Mouse (Mus musculus) layer of hippocampus, adult 2 months (tissue): ENCODE measurements around the gene Ufc1. TPM values are rescaled to one million over a fixed set of nuclear protein-coding genes. Genes with fewer than 3 reads are reported as not detected.

Experiments used
- DNase-seq, 2 experiments: peaks; one replicate each; pipeline ENCODE4 v3.0.0; 2022; ENCODE audit warnings: low spot score in 2 of 2
- H3K27ac ChIP-seq: fragments of 200-600 bp; 2 replicates; pipeline ENCODE4 v1.8.1; 2022
- H3K4me3 ChIP-seq: fragments of 200-600 bp; 2 replicates; pipeline ENCODE4 v1.8.1; 2022; ENCODE audit warnings: mild to moderate bottlenecking
- CTCF ChIP-seq: fragments of 200-600 bp; conservative IDR thresholded peaks from 2 replicates; pipeline ENCODE4 v1.8.1; 2022; ENCODE audit warnings: antibody characterized with exemption, mild to moderate bottlenecking, moderate library complexity
- total RNA-seq, 2 experiments: library from RNA; stranded (reverse); gene quantifications; 2 replicates each; pipeline ENCODE4 v1.2.3; 2021

Gene Ufc1
- total RNA-seq, 2 experiments from 2014 or later, result 105 to 113 TPM

DNA sequence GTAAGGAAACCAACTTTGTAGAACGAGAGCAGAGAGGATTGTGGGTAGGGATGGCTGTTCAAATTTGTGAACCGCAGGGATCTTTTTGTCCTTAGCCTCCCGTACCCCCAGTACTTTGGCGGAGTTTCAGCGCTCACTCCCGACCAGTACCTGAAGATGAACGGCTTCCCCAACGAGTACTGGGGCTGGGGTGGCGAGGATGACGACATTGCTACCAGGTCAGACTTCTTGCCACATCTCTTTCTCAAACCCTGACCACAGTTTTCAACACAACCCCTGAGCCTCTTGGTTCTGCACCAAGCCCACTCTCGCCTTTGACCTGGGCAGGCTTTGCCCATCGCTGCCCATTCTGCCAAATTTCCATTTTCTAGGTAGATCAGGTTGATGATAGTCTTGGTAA is 20.7 kb downstream of the Ufc1 start:
- no peak for TF ChIP-seq CTCF
- no peak overlapping the region for H3K27ac ChIP-seq
- no peak for DNase-seq
- no peak overlapping the region for H3K4me3 ChIP-seq

- H3K27ac ChIP-seq, result no peak overlapping the region; the same call in 1 of the 2 replicates
- no peak for DNase-seq
- H3K4me3 ChIP-seq, result no peak overlapping the region; the same call in 1 of the 2 replicates
- TF ChIP-seq CTCF, result no peak
Measured at GRCm38 (mm10) chr1:171272086-171272485, 22.7 kb downstream of the Ufc1 start.

GRCm38 (mm10) chr1:171271622-171272021 is 23.2 kb downstream of the Ufc1 start:
- H3K4me3 ChIP-seq, result peak overlapping the region; percentile 81; the same call in 1 of the 2 replicates

DNA sequence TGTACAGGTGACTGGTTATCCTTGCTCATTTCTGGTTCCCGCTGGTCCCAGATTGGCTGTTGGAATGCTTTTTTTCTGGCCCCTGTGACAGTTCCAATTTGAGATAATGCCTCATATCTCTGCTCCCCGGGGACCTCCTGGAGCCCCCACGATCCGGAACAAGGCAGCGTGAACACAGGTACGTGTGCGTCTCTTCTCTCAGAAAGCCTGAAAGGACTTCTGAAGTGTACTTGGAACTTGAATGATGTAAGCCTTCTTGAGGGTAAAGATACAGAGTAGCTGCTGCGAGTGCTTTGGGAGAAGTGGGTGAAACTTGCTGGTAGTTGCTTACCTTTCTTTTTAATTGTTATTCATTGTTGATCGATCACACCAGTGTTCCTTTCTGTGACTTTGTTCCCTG is 23.6 kb downstream of the Ufc1 start:
- H3K4me3 ChIP-seq, result peak overlapping the region; percentile 81
- no peak overlapping the region for H3K27ac ChIP-seq
- no peak for DNase-seq
- no peak for TF ChIP-seq CTCF

More at GRCm38 (mm10) chr1:171271622-171272021, 23.2 kb downstream of the Ufc1 start:
- no peak overlapping the region; the same call in 1 of the 2 replicates for H3K27ac ChIP-seq
- DNase-seq, result no peak
- peak; percentile 32 for TF ChIP-seq CTCF

- Histone ChIP-seq H3K4me3 (peak overlapping the region; percentile 81), H3K27ac (peak overlapping the region; percentile 88)
- DNase-seq, result no peak
- TF ChIP-seq CTCF, result no peak
Measured at GRCm38 (mm10) chr1:171270573-171270900, 24.3 kb downstream of the Ufc1 start.

- Histone ChIP-seq H3K4me3 (peak within 1 kb of the TSS; percentile 81), H3K27ac (peak within 1 kb of the TSS; percentile 88)
- no peak for TF ChIP-seq CTCF
- peak; percentile 94 to 97 for DNase-seq
Measured at GRCm38 (mm10) chr1:171269848-171270572, 24.8 kb downstream of the Ufc1 start, which contains the start of gene B4galt3. TSS of gene B4galt3 (plus strand) at chr1:171270328.

GRCm38 (mm10) chr1:171268341-171268740 is 26.5 kb downstream of the Ufc1 start:
- Histone ChIP-seq H3K4me3 (no peak overlapping the region), H3K27ac (no peak overlapping the region; the same call in 1 of the 2 replicates)
- DNase-seq, result no peak
- TF ChIP-seq CTCF, result no peak

DNA sequence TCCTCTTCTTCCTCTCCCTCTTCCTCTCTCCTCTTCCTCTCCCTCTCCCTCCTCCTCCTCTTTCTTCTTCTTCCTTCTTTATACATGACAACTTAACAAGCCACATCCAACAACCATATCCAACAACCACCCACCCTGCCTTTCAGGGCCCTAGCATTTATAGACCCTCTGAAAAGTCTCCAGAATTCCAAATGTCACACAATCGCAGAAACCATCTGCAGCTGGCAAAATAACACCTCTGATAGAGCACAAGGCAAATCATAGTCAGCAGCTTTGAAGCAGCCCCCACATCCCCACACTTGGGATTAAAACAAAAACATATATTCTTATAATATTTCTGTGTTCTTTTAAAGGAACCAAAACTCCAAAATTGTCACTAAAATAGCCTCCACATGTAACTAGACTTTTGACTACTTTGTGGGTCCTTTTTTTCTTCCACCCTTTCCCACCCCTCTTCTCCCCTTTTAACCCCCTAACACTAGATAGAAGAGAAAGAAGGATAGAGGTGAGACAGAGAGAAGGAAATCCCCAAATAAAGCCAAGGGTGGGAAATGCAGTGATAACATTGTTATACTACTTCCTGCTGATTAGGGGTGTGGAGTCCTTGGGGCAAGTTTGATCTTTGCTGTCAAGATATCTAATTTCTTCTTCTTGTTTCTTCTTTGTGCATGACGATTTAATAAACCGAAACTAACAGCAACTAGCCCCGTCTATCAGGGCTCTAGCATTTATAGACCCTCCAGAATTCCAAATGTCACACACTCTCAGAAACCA is 28.7 kb downstream of the Ufc1 start:
- TF ChIP-seq CTCF, result no peak
- no peak for DNase-seq

DNA sequence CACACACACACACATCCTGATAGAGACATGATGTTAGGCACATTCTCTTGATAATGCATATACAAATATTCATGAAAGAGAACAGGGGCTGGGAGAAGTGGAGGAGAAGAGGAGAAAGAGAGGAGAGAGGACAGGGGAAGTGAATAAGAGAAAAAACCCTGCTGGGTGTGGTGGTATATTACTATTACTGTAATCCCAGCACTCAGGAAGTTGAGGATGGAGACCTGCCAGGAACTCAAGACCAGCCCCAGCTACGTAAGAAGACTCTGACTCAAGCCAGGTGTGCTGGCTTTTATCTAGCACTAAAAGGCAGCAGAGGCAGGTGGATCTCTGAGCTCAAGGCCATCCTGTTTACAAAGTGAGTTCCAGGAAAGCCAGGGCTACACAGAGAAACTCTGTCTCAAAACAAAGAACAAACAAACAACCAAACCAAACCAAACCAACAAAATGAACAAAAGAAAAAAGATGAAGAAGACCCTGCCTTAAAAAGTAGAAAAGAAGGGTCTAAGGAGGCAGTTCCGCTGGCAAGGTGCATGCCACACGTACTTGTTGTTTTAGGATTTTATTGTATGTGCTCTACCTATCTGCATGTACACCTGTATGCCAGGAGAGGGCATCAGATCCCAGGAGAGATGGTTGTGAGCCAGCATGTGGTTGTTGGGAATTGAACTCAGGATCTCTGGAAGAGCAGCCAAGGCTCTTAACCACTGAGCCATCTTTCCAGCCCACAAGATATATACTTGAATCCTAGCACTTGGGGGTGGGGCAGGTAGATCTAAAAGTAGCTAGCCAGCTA is 31.0 kb downstream of the Ufc1 start:
- no peak for DNase-seq
- peak; percentile 47 for TF ChIP-seq CTCF
- Histone ChIP-seq H3K27ac (peak overlapping the region; percentile 93), H3K4me3 (no peak overlapping the region)

More for the DNA sequence above, 28.7 kb downstream of the Ufc1 start:
- H3K4me3 ChIP-seq, result no peak overlapping the region
- no peak overlapping the region for H3K27ac ChIP-seq

DNA sequence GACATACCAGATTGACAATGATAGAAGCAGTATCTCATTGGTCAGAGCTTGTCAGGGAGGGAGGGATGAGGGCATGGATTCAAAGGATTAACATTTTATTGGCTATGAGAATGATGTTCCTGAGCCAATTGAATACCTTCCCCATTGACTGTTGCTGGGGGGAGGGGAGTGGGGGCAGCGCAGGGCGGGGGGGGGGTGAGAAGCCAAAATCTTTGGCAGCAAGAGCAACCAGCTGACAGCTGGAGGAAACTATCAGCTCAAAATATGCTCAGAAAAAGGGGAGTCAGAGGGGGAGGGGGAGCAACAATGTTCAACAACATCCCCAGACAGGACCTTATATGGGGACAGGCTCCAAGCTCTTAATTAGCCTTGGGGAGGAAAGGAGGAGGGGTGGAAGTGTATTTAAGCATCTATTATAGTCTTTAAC is 31.6 kb downstream of the Ufc1 start:
- Histone ChIP-seq H3K4me3 (no peak overlapping the region), H3K27ac (peak overlapping the region; percentile 93)
- no peak for TF ChIP-seq CTCF
- peak; percentile 66 to 79 for DNase-seq

- no peak for TF ChIP-seq CTCF
- peak overlapping the region; percentile 93 for H3K27ac ChIP-seq
- peak; percentile 84 to 92 for DNase-seq
- peak overlapping the region; percentile 34; the same call in 1 of the 2 replicates for H3K4me3 ChIP-seq
Measured at GRCm38 (mm10) chr1:171262594-171263130, 32.2 kb downstream of the Ufc1 start.

GRCm38 (mm10) chr1:171260316-171260715 is 34.5 kb downstream of the Ufc1 start:
- no peak overlapping the region for H3K4me3 ChIP-seq
- no peak for DNase-seq
- no peak overlapping the region; the same call in 1 of the 2 replicates for H3K27ac ChIP-seq
- no peak for TF ChIP-seq CTCF

DNA sequence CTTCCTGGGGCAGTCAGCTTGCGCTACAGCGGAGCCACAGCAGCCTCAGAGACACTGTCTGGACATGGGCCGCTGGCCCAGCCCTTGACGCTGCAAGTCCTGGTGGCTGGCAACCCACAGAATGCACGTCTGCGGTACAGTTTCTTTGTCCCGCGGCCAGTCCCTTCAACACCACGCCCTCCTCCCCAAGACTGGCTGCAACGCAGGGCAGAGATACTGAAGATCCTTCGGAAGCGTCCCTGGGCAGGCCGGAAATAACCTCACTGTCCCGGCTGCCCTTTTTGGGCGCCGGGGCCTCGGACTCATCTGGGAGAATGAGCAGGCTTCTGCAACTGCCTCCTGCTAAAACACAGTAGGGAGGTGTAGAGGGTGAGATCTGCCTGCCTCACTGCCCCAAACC is 35.9 kb downstream of the Ufc1 start:
- no peak for TF ChIP-seq CTCF
- Histone ChIP-seq H3K27ac (no peak overlapping the region), H3K4me3 (no peak overlapping the region)
- no peak for DNase-seq
